Mouse (Mus musculus): ENCODE results near the gene Gm21680. TPM values are rescaled to one million over a fixed set of nuclear protein-coding genes. Genes with fewer than 3 reads are reported as not detected.
A peak's percentile ranks its signal among the peaks of the same experiment; 100 is the strongest.
"Not testable (repeated sequence)": the region's sequence is repeated elsewhere in the genome, so short reads cannot be mapped to it uniquely, and the experiment has no call there.

The Gm21680 gene
- not detected for total RNA-seq (2021)
- long read RNA-seq, experiment 1, result 0 reads
- long read RNA-seq, experiment 2, result 0 reads

GRCm38 (mm10) chr5:25972563-25972962 lies at the start of gene Gm21680:
Gene Gm21680, minus strand, starts transcription at chr5:25972663.
- DNase-seq (ENCODE audit: low spot score in 2 of 2), result not testable (repeated sequence)

GRCm38 (mm10) chr5:26007697-26008096 lies 35.2 kb upstream of the Gm21680 start:
- not testable (repeated sequence) for DNase-seq (ENCODE audit: low spot score in 2 of 2)

DNA sequence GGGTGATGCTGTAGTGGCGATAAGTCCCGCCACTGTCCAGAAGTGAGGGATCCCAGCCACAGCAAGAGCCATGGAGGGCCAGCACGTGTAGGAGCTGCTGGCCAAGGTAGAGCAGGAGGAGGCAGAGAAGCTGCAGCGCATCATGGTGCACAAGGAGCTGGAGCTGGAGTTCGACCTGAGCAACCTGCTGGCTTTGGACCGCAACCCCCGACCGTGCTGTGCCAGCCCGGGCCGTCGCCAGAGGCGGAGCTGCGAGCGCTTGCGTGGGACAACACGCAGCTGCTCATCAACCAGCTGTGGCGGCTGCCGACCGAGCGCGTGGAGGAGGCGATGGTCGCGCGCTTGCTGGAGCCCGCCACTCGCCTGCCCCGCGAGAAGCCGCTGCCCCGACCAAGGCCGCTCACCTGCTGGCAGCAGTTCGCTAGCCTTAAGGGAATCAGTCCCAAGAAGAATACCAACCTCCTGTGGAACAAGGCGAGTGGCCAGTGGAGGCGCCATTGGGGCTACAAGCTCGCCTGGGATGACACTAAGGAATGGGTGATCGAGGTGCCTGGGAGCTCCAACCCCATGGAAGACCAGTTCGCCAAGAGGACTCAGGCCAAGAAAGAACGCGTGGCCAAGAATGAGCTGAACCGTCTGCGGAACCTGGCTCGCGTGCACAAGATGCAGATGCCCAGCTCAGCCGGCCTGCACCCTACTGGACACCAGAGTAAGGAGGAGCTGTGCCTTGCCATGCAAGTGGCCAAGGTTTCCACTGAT lies 34.7 kb upstream of the Gm21680 start:
- DNase-seq (ENCODE audit: low spot score in 2 of 2), result peak; percentile 7

- not testable (repeated sequence) for DNase-seq (ENCODE audit: low spot score in 2 of 2)
These were observed 32.2 kb upstream of the Gm21680 start, which contains the start of gene Gm1979 for GRCm38 (mm10) chr5:26004698-26005097. Gene Gm1979, minus strand, starts transcription at chr5:26004798.

- not testable (repeated sequence) for DNase-seq (ENCODE audit: low spot score in 2 of 2)
These were observed 16.1 kb upstream of the Gm21680 start, which contains the start of gene Gm21698 for GRCm38 (mm10) chr5:25988550-25988949. Gene Gm21698, minus strand, starts transcription at chr5:25988650.

- DNase-seq (ENCODE audit: low spot score in 2 of 2), result not testable (repeated sequence)
These were observed 15.4 kb downstream of the Gm21680 start for GRCm38 (mm10) chr5:25957050-25957449.

DNA sequence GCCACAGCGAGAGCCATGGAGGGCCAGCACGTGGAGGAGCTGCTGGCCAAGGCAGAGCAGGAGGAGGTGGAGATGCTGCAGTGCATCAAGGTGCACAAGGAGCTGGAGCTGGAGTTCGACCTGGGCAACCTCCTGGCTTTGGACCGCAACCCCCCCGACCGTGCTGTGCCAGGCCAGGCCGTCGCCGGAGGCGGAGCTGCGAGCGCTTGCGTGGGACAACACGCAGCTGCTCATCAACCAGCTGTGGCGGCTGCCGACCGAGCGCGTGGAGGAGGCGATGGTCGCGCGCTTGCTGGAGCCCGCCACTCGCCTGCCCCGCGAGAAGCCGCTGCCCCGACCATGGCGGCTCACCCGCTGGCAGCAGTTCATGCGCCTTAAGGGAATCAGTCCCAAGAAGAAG lies 15.9 kb downstream of the Gm21680 start:
- DNase-seq (ENCODE audit: low spot score in 2 of 2), result not testable (repeated sequence)

- not testable (repeated sequence) for DNase-seq (ENCODE audit: low spot score in 2 of 2)
These were observed 18.1 kb downstream of the Gm21680 start, which contains the start of gene Gm21671 for GRCm38 (mm10) chr5:25954317-25954716. Gene Gm21671, minus strand, starts transcription at chr5:25954417.

DNA sequence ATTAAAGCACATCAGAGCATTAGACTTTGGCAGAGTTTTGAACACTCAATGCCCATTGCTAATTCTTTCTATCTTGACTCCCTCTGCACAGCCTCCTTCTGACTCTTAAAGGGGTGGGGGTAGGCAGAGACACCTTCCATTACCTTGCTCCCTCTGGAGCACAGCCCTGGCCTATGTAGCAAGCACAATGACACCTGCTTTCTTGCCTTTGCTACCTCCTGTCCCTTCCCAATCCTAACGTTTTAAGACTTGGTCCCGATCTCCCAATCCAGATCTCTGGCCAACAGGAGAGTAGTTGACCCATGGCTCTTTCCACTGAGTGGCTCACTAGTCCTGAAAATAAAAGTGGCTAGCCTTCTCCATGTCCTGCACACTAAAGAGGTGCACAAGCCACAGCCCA lies 27.1 kb downstream of the Gm21680 start:
- DNase-seq (ENCODE audit: low spot score in 2 of 2), result not testable (repeated sequence)

DNA sequence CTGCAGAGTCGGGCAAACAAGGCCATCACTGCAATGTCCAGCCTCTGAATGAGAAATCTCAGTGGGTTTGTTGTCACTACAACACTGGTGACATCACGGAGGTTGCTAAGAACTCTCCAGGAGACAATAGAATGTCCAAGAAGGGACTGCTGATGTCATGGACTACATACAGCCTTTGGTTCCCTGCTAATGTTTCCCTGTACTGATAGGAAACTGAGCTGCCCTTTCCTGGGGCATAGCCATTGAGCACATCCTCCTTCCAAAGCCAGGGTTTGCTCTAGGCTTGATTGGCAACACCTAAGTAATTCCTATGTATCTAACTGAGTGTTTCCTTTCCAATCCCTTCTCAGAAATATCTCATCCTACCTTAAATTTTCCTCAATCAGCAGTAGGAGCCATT lies 30.2 kb downstream of the Gm21680 start, which contains the start of gene Gm21663:
Gm21663 (minus strand) TSS at position 101 of the 400 bp plus-strand sequence.
- DNase-seq (ENCODE audit: low spot score in 2 of 2), result not testable (repeated sequence)

Other genes starting within 250 kb of the Gm21680 start
- gene Actr3b, start 212.7 kb downstream of the Gm21680 start, total RNA-seq (2021), result 100 to 1,000 TPM; 115 to 117 TPM
- gene Gm21663, start 30.3 kb downstream of the Gm21680 start, total RNA-seq (2021), result not detected
- gene Gm21671, start 18.2 kb downstream of the Gm21680 start, total RNA-seq (2021), result not detected
- gene Gm21698, start 16.0 kb upstream of the Gm21680 start, total RNA-seq (2021), result not detected
- gene Gm1979, start 32.1 kb upstream of the Gm21680 start, total RNA-seq (2021), result not detected
- not detected for gene Gm5862, start 50.3 kb upstream of the Gm21680 start, total RNA-seq (2021)
- gene Speer4a, start 66.9 kb upstream of the Gm21680 start, total RNA-seq (2021), result not detected
- not detected for gene Gm7347, start 85.9 kb upstream of the Gm21680 start, total RNA-seq (2021)
- not detected for gene Gm10471, start 116.6 kb upstream of the Gm21680 start, total RNA-seq (2021)
- not detected for gene 5031410I06Rik, start 132.7 kb upstream of the Gm21680 start, total RNA-seq (2021)
- not detected for gene Gm10220, start 148.8 kb upstream of the Gm21680 start, total RNA-seq (2021)